In genomic region chr17:26368336-26368992, GRCm38 (mm10) we compare ENCODE assay signal across 9 mouse cellular contexts. TPM values are rescaled to one million over a fixed set of nuclear protein-coding genes. Genes with fewer than 3 reads are reported as not detected.
DNase-seq lines count a peak whose midpoint lies in the region; ATAC-seq and TF ChIP-seq lines count a peak whose summit lies in the region.
"Had no signal": no experiment of that assay in that cellular context is flagged by ENCODE, and none has a peak within 500 bp of the region (broad histone marks: within the 10 kb centered on the region; RNA-seq: fewer than 3 reads in every experiment).

No protein-coding gene starts in this region.

- peak overlapping the region; percentile 70 for H3K27ac ChIP-seq in kidney, embryonic 15.5 days
- peak overlapping the region; percentile 86 for H3K27ac ChIP-seq in olfactory bulb, adult 2 months (ENCODE audit: insufficient read depth, low read depth, low read length)
- H3K27ac ChIP-seq: liver, embryonic 14.5 days had no signal

- H3K9me3 ChIP-seq in kidney, embryonic 15.5 days (replicated peaks): no peaks in the 10 kb centered on the region

- no peaks in the 10 kb centered on the region for H3K79me2 ChIP-seq in C2C12 (ENCODE audit: control insufficient read depth, insufficient read depth)

- H3K79me3 ChIP-seq in C2C12 (ENCODE audit: low read depth): no peaks in the 10 kb centered on the region

- TF ChIP-seq POLR2A in olfactory bulb, adult 2 months (IDR thresholded peaks at IDR 0.05; ENCODE audit: insufficient read depth, low read depth, low read length): no peak

- no peaks in the 10 kb centered on the region for H3K36me3 ChIP-seq in C2C12 (ENCODE audit: control insufficient read depth, insufficient read depth)
- no peaks in the 10 kb centered on the region for H3K36me3 ChIP-seq in kidney, embryonic 15.5 days

- 50% methylated on average over 10 of the region's 10 CpGs for WGBS in kidney, embryonic 15.5 days
- 27% methylated on average over 10 of the region's 10 CpGs for WGBS in olfactory bulb, adult 2 months

- H3K4me1 ChIP-seq in kidney, embryonic 15.5 days: peaks cover 61% of the 10 kb centered on the region
- peaks cover 67% of the 10 kb centered on the region for H3K4me1 ChIP-seq in olfactory bulb, adult 2 months (ENCODE audit: control insufficient read depth, insufficient read depth, low read length)

- peaks cover 64% of the 10 kb centered on the region for H3K27me3 ChIP-seq in C2C12 (ENCODE audit: control insufficient read depth, insufficient read depth, insufficient read length)
- H3K27me3 ChIP-seq in kidney, embryonic 15.5 days: no peaks in the 10 kb centered on the region

- no peak overlapping the region for H3K4me3 ChIP-seq in C2C12 (ENCODE audit: insufficient read depth, poor library complexity, severe bottlenecking)
- H3K4me3 ChIP-seq in kidney, embryonic 15.5 days (replicated peaks): no peak overlapping the region
- H3K4me3 ChIP-seq in olfactory bulb, adult 2 months (ENCODE audit: insufficient read depth, low read depth, low read length): no peak overlapping the region

- no peak overlapping the region for H3K4me2 ChIP-seq in kidney, embryonic 15.5 days

- DNase-seq in MN1 (ENCODE audit: low spot score): peak; percentile 97
- peak; percentile 58 for DNase-seq in gastrocnemius, postnatal 10 days
- no peak for DNase-seq in retina, embryonic 14.5 days (ENCODE audit: low spot score)
- DNase-seq in embryo, embryonic 10.5 days (ENCODE audit: low spot score): no peak
- DNase-seq in layer of hippocampus, postnatal 36 days: no peak

- ATAC-seq in kidney, embryonic 15.5 days (replicated peaks; ENCODE audit: low FRiP score): peak; percentile 67

- no peak overlapping the region for H3ac ChIP-seq in C2C12 (ENCODE audit: control insufficient read depth, insufficient read length, low read depth)

- TF ChIP-seq CTCF in C2C12 (IDR thresholded peaks at IDR 0.05; ENCODE audit: control insufficient read depth, insufficient read depth, insufficient read length): no peak
- no peak for TF ChIP-seq CTCF in olfactory bulb, adult 2 months (IDR thresholded peaks at IDR 0.05; ENCODE audit: insufficient read depth, low read depth, low read length)

- no peak overlapping the region for H3K9ac ChIP-seq in kidney, embryonic 15.5 days
- H3K9ac ChIP-seq: liver, embryonic 14.5 days had no signal

TF ChIP-seq in C2C12, 6 proteins besides CTCF, POLR2A, EP300 and RAD21:
- peak; percentile 26 for TF ChIP-seq MYOD1 (IDR thresholded peaks at IDR 0.05; ENCODE audit: control insufficient read depth, insufficient read length, low read depth)
- no peak for TF ChIP-seq CEBPB (IDR thresholded peaks at IDR 0.05; ENCODE audit: low read depth)

RNA-seq across cellular contexts. Expression of gene Neurl1b, which starts 46.2 kb away (rescaled TPM):
- polyA plus RNA-seq in C2C12 (2012; fragmentation: generic; extraction: Trizol): 0.22 TPM
- total RNA-seq in gastrocnemius, postnatal 10 days (2021): 10 to 100 TPM; 11.6 to 12.7 TPM
- polyA plus RNA-seq in kidney, embryonic 15.5 days (2015; fragmentation: Nextera tagmentation; extraction: Ambion mirVana): 1.3 and 1.7 TPM in 2 replicates
- polyA plus RNA-seq in olfactory bulb, adult 2 months (2012; ENCODE audit: insufficient read depth, insufficient read length, low replicate concordance, missing spikeins): not detected in 2 replicates
- 10 to 100 TPM; 76.7 to 80.8 TPM for total RNA-seq in layer of hippocampus, postnatal 36 days (2021)

Comparison
In these comparisons a context has a peak if more than half of its experiments do, and no peak if none do; other contexts are left out.
1. DNase-seq: peak in MN1 (single experiment) and gastrocnemius, postnatal 10 days (single experiment); none in retina, embryonic 14.5 days (single experiment), embryo, embryonic 10.5 days (single experiment) and layer of hippocampus, postnatal 36 days (0 of 2).